Comparison of ENCODE assay signal across 16 mouse cellular contexts in genomic region chr6:144970900-144971299, GRCm38 (mm10).
DNase-seq lines count a peak whose midpoint lies in the region; ATAC-seq and TF ChIP-seq lines count a peak whose summit lies in the region.
"Had no signal": no experiment of that assay in that cellular context is flagged by ENCODE, and none has a peak within 500 bp of the region (broad histone marks: within the 10 kb centered on the region; RNA-seq: fewer than 3 reads in every experiment).

No protein-coding gene starts in this region.

- no peak overlapping the region for H3K27ac ChIP-seq in intestine, postnatal 0 days (ENCODE audit: low read depth, low read length)
- H3K27ac ChIP-seq in intestine, embryonic 15.5 days, result no peak overlapping the region
- H3K27ac ChIP-seq in thymus, adult 2 months (ENCODE audit: control insufficient read depth, insufficient read depth, low read length), result no peak overlapping the region
- no peak overlapping the region for H3K27ac ChIP-seq in bone marrow macrophage, adult 2 months (ENCODE audit: insufficient read depth, low read depth, low read length)
- no peak overlapping the region for H3K27ac ChIP-seq in forebrain, embryonic 14.5 days (ENCODE audit: low read depth, low read length)
- H3K27ac ChIP-seq: heart, embryonic 13.5 days; hindbrain, embryonic 15.5 days; midbrain, embryonic 12.5 days; neural tube, embryonic 12.5 days had no signal

- no peaks in the 10 kb centered on the region for H3K9me3 ChIP-seq in intestine, postnatal 0 days (ENCODE audit: control insufficient read depth)
- H3K9me3 ChIP-seq in intestine, embryonic 15.5 days, result no peaks in the 10 kb centered on the region
- H3K9me3 ChIP-seq in forebrain, embryonic 14.5 days (replicated peaks; ENCODE audit: control insufficient read depth, low read length), result no peaks in the 10 kb centered on the region
- H3K9me3 ChIP-seq: hindbrain, embryonic 15.5 days; neural tube, embryonic 12.5 days had no signal

- H3K9ac ChIP-seq in intestine, postnatal 0 days (ENCODE audit: low read depth, low read length), result no peak overlapping the region
- no peak overlapping the region for H3K9ac ChIP-seq in intestine, embryonic 15.5 days
- H3K9ac ChIP-seq in forebrain, embryonic 14.5 days (ENCODE audit: low read length), result no peak overlapping the region
- H3K9ac ChIP-seq: heart, embryonic 13.5 days; hindbrain, embryonic 15.5 days; midbrain, embryonic 12.5 days; neural tube, embryonic 12.5 days had no signal

- TF ChIP-seq POLR2A in thymus, adult 2 months (IDR thresholded peaks at IDR 0.05; ENCODE audit: control insufficient read depth, extremely low read depth, insufficient read depth, low read length, poor library complexity), result no peak
- no peak for TF ChIP-seq POLR2A in bone marrow macrophage, adult 2 months (IDR thresholded peaks at IDR 0.05; ENCODE audit: borderline replicate concordance, low read depth, low read length)

- DNase-seq in thymus, adult 2 months, result peak; percentile 27
- no peak for DNase-seq in thymus, postnatal 0 days (ENCODE audit: low spot score)
- peak; percentile 25 to 30 for DNase-seq in thymus, postnatal 36 days
- no peak for DNase-seq in layer of hippocampus, adult 18-20 months (ENCODE audit: low spot score in 2 of 2)
- DNase-seq in forebrain, embryonic 14.5 days (ENCODE audit: low spot score), result no peak
- DNase-seq: kidney, postnatal 10 days; lung, adult 18-20 months had no signal

- H3K4me2 ChIP-seq in intestine, postnatal 0 days (replicated peaks; ENCODE audit: low read depth), result no peak overlapping the region
- H3K4me2 ChIP-seq in intestine, embryonic 15.5 days (replicated peaks), result no peak overlapping the region
- H3K4me2 ChIP-seq in forebrain, embryonic 14.5 days (ENCODE audit: low read length), result no peak overlapping the region
- H3K4me2 ChIP-seq: heart, embryonic 13.5 days; hindbrain, embryonic 15.5 days; midbrain, embryonic 12.5 days; neural tube, embryonic 12.5 days had no signal

- peak; percentile 25; the same call in 1 of the 2 replicates for TF ChIP-seq CTCF in intestine, postnatal 0 days (IDR thresholded peaks at IDR 0.05; ENCODE audit: low read depth)
- TF ChIP-seq CTCF in thymus, adult 2 months (IDR thresholded peaks at IDR 0.05; ENCODE audit: borderline replicate concordance, control insufficient read depth, extremely low read depth, insufficient read depth, low read length, poor library complexity), result no peak
- TF ChIP-seq CTCF in bone marrow macrophage, adult 2 months (IDR thresholded peaks at IDR 0.05; ENCODE audit: low read depth, low read length), result peak; percentile 20; the same call in 1 of the 2 replicates

- no peak overlapping the region for H3K4me3 ChIP-seq in intestine, postnatal 0 days (ENCODE audit: low read depth, low read length)
- H3K4me3 ChIP-seq in intestine, embryonic 15.5 days (replicated peaks), result no peak overlapping the region
- H3K4me3 ChIP-seq in thymus, adult 2 months (ENCODE audit: control insufficient read depth, insufficient read depth, low read length), result no peak overlapping the region
- H3K4me3 ChIP-seq in bone marrow macrophage, adult 2 months (ENCODE audit: insufficient read depth, low read length), result no peak overlapping the region
- H3K4me3 ChIP-seq in forebrain, embryonic 14.5 days (ENCODE audit: low read depth, low read length), result no peak overlapping the region
- H3K4me3 ChIP-seq: erythroblast, embryonic 14.5 days; heart, embryonic 13.5 days; hindbrain, embryonic 15.5 days; midbrain, embryonic 12.5 days; neural tube, embryonic 12.5 days had no signal

- H3K27me3 ChIP-seq in intestine, postnatal 0 days (replicated peaks; ENCODE audit: control insufficient read depth, insufficient read depth, low read length), result no peaks in the 10 kb centered on the region
- H3K27me3 ChIP-seq in intestine, embryonic 15.5 days (replicated peaks), result no peaks in the 10 kb centered on the region
- H3K27me3 ChIP-seq in thymus, adult 2 months (ENCODE audit: control insufficient read depth, insufficient read depth, low read length), result no peaks in the 10 kb centered on the region
- H3K27me3 ChIP-seq in forebrain, embryonic 14.5 days (replicated peaks; ENCODE audit: control insufficient read depth, insufficient read depth, low read length), result no peaks in the 10 kb centered on the region
- H3K27me3 ChIP-seq: heart, embryonic 13.5 days; hindbrain, embryonic 15.5 days; midbrain, embryonic 12.5 days; neural tube, embryonic 12.5 days had no signal

- 80% methylated on average over 4 of the region's 4 CpGs for WGBS in intestine, postnatal 0 days
- WGBS in intestine, embryonic 15.5 days, result 82% methylated on average over 4 of the region's 4 CpGs
- WGBS in thymus, adult 2 months, result 91% methylated on average over 4 of the region's 4 CpGs
- 87% methylated on average over 4 of the region's 4 CpGs for WGBS in forebrain, embryonic 14.5 days

- ATAC-seq in intestine, postnatal 0 days, result no peak
- no peak for ATAC-seq in intestine, embryonic 15.5 days
- no peak for ATAC-seq in forebrain, embryonic 14.5 days

- H3K36me3 ChIP-seq in intestine, postnatal 0 days (ENCODE audit: control insufficient read depth, insufficient read depth), result no peaks in the 10 kb centered on the region
- H3K36me3 ChIP-seq in intestine, embryonic 15.5 days, result no peaks in the 10 kb centered on the region
- H3K36me3 ChIP-seq in thymus, adult 2 months (ENCODE audit: control insufficient read depth, insufficient read depth, low read length), result no peaks in the 10 kb centered on the region
- no peaks in the 10 kb centered on the region for H3K36me3 ChIP-seq in forebrain, embryonic 14.5 days (ENCODE audit: control insufficient read depth, insufficient read depth, low read length)
- H3K36me3 ChIP-seq: G1E; heart, embryonic 13.5 days; hindbrain, embryonic 15.5 days; midbrain, embryonic 12.5 days; neural tube, embryonic 12.5 days had no signal

- no peaks in the 10 kb centered on the region for H3K4me1 ChIP-seq in intestine, postnatal 0 days (replicated peaks; ENCODE audit: control insufficient read depth, insufficient read depth, low read length)
- no peaks in the 10 kb centered on the region for H3K4me1 ChIP-seq in intestine, embryonic 15.5 days (replicated peaks)
- H3K4me1 ChIP-seq in thymus, adult 2 months (replicated peaks; ENCODE audit: control insufficient read depth, insufficient read depth, low read length), result no peaks in the 10 kb centered on the region
- H3K4me1 ChIP-seq in bone marrow macrophage, adult 2 months (ENCODE audit: control insufficient read depth, insufficient read depth, low read length), result no peaks in the 10 kb centered on the region
- no peaks in the 10 kb centered on the region for H3K4me1 ChIP-seq in forebrain, embryonic 14.5 days (ENCODE audit: control insufficient read depth, insufficient read depth, low read length)
- H3K4me1 ChIP-seq: heart, embryonic 13.5 days; hindbrain, embryonic 15.5 days; midbrain, embryonic 12.5 days; neural tube, embryonic 12.5 days had no signal

Comparison
In these comparisons a context has a peak if more than half of its experiments do, and no peak if none do; other contexts are left out.
1. DNase-seq: peak in thymus, adult 2 months (single experiment) and thymus, postnatal 36 days (2 of 2); none in thymus, postnatal 0 days (single experiment), layer of hippocampus, adult 18-20 months (0 of 2) and forebrain, embryonic 14.5 days (single experiment).